Mouse (Mus musculus): ENCODE results near the gene Magi1. TPM values are rescaled to one million over a fixed set of nuclear protein-coding genes. Genes with fewer than 3 reads are reported as not detected.
A peak's percentile ranks its signal among the peaks of the same experiment; 100 is the strongest.

Magi1 gene
- polyA plus RNA-seq, 1 experiment from 2014 or later, result 11.7 TPM

DNA sequence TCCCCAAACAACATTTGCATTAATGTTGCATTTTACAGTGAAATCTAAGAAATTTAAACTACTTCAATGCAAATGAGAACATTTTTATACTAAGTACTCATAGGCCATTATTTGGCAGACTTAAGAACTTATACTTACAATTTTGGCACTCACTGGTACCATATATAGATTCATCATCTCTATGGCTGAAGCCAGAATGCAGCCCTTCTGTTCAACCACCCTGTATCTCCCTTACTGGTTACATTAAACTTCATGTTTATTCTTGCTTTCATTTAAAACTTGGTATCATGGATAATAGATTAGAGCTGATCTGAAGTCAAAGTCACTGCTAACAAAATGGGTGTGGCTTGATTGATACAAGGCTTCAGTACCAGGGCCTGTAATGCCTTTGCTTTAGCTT lies 171.9 kb downstream of the Magi1 start:
- Histone ChIP-seq H3K27me3 (replicated peaks; ENCODE audit: control insufficient read depth, insufficient read depth, low read length) (no peaks in the 10 kb centered on the region), H3K4me3 (ENCODE audit: low read depth, low read length) (no peak overlapping the region), H3K4me1 (replicated peaks; ENCODE audit: control insufficient read depth, insufficient read depth, low read length) (peaks cover 3% of the 10 kb centered on the region; the same call in 1 of the 2 replicates), H3K36me3 (ENCODE audit: control insufficient read depth, insufficient read depth, low read length) (no peaks in the 10 kb centered on the region), H3K4me2 (ENCODE audit: low read length) (no peak overlapping the region), H3K9ac (ENCODE audit: low read length) (no peak overlapping the region), H3K27ac (ENCODE audit: low read depth) (no peak overlapping the region), H3K9me3 (ENCODE audit: control insufficient read depth, low read length) (no peaks in the 10 kb centered on the region)
- DNase-seq (ENCODE audit: low spot score) (no peak), ATAC-seq (replicated peaks; ENCODE audit: low FRiP score, low TSS enrichment, low read depth) (no peak)

DNA sequence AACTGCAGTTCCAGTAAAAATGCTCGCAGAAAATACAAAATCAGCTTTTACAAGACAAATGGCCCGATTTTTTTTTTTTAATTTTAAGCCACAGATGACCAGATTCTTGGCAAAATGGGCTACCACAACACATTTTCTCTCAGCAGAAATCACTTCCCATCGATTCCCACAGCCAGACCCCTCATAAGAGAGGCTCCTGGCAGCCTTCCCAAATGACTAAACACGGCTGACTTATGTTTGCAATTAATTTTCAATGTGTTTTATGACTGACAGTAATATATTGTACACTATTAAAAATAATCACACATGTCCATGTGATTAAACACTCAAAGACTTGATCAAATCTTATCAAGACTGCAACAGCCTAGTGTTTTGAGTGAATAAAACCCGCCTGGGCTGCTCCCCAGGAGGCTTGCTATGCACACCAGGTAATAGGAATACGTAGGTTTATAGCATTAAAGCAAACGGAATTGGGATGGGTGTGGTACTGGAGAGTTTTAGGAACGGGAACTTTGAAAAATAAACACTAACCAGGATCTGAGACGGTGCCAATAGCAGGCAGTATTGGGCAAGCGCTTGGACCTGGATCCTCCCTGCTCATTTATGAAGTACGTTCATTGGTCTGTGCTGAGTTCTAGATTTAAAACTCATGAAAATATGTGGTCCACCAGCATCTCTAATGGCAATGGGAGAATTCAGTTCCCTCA lies 176.2 kb downstream of the Magi1 start:
- no peak overlapping the region for H3K27ac ChIP-seq (ENCODE audit: low read depth)
- ATAC-seq (replicated peaks; ENCODE audit: low FRiP score, low TSS enrichment, low read depth) (no peak), DNase-seq (ENCODE audit: low spot score) (no peak)
- H3K4me2 ChIP-seq (ENCODE audit: low read length), result no peak overlapping the region
- H3K9ac ChIP-seq (ENCODE audit: low read length), result no peak overlapping the region
- H3K36me3 ChIP-seq (ENCODE audit: control insufficient read depth, insufficient read depth, low read length), result no peaks in the 10 kb centered on the region
- no peaks in the 10 kb centered on the region for H3K27me3 ChIP-seq (replicated peaks; ENCODE audit: control insufficient read depth, insufficient read depth, low read length)
- peaks cover 8% of the 10 kb centered on the region for H3K4me1 ChIP-seq (replicated peaks; ENCODE audit: control insufficient read depth, insufficient read depth, low read length)
- H3K4me3 ChIP-seq (ENCODE audit: low read depth, low read length), result no peak overlapping the region
- no peaks in the 10 kb centered on the region for H3K9me3 ChIP-seq (ENCODE audit: control insufficient read depth, low read length)
- 42% methylated on average over 11 of the region's 11 CpGs for WGBS

DNA sequence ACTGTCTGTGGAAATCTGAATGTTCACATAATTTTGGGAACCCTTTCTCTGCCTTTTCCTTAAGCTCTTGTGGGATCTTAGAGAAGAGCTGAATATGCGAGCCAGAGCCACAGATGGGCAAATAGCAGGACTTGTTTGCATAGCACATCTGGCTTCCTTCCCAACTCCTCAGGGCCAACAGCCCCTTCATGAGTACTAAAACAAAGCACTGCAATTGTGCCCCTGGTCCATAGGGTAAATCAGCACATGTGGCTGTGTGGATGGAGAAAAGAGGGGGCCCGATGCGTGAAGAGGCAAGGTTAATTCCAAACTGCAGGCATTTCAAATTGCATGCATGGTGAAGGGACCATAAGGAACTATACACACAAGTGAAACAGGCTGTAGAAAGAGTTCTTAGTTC lies 180.1 kb downstream of the Magi1 start:
- Histone ChIP-seq H3K27me3 (replicated peaks; ENCODE audit: control insufficient read depth, insufficient read depth, low read length) (no peaks in the 10 kb centered on the region), H3K9ac (ENCODE audit: low read length) (no peak overlapping the region), H3K9me3 (ENCODE audit: control insufficient read depth, low read length) (no peaks in the 10 kb centered on the region), H3K4me2 (ENCODE audit: low read length) (no peak overlapping the region; the same call in 1 of the 2 replicates), H3K4me3 (ENCODE audit: low read depth, low read length) (no peak overlapping the region), H3K4me1 (replicated peaks; ENCODE audit: control insufficient read depth, insufficient read depth, low read length) (peaks cover 18% of the 10 kb centered on the region), H3K36me3 (ENCODE audit: control insufficient read depth, insufficient read depth, low read length) (no peaks in the 10 kb centered on the region), H3K27ac (ENCODE audit: low read depth) (no peak overlapping the region)
- 58% methylated on average over 3 of the region's 3 CpGs for WGBS
- ATAC-seq (replicated peaks; ENCODE audit: low FRiP score, low TSS enrichment, low read depth), result no peak
- DNase-seq (ENCODE audit: low spot score), result no peak

DNA sequence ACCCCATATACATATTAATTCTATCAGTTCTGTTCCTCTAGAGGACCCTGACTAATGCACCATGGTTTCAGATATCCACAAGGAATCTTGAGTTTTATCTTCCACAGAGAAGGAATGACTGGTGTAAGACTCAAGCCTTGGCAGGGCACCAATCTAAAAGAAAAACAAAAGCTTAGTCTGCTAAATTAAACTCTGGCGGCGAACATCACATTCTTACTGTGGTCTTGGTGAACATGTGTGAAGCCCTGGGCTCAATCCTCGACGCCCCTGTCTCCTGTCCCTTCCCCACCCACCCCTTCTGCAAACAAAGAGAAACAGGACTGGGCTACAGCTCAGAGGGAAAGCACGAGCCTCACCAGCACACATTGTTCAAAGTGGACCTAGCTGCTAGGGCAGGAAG lies 182.5 kb downstream of the Magi1 start:
- ATAC-seq (replicated peaks; ENCODE audit: low FRiP score, low TSS enrichment, low read depth) (no peak), DNase-seq (ENCODE audit: low spot score) (no peak)
- Histone ChIP-seq H3K4me3 (ENCODE audit: low read depth, low read length) (no peak overlapping the region), H3K27ac (ENCODE audit: low read depth) (no peak overlapping the region), H3K9me3 (ENCODE audit: control insufficient read depth, low read length) (no peaks in the 10 kb centered on the region), H3K9ac (ENCODE audit: low read length) (no peak overlapping the region), H3K4me2 (ENCODE audit: low read length) (no peak overlapping the region), H3K4me1 (replicated peaks; ENCODE audit: control insufficient read depth, insufficient read depth, low read length) (peaks cover 22% of the 10 kb centered on the region), H3K36me3 (ENCODE audit: control insufficient read depth, insufficient read depth, low read length) (no peaks in the 10 kb centered on the region), H3K27me3 (replicated peaks; ENCODE audit: control insufficient read depth, insufficient read depth, low read length) (no peaks in the 10 kb centered on the region)
- WGBS, result 43% methylated on average over 5 of the region's 5 CpGs

DNA sequence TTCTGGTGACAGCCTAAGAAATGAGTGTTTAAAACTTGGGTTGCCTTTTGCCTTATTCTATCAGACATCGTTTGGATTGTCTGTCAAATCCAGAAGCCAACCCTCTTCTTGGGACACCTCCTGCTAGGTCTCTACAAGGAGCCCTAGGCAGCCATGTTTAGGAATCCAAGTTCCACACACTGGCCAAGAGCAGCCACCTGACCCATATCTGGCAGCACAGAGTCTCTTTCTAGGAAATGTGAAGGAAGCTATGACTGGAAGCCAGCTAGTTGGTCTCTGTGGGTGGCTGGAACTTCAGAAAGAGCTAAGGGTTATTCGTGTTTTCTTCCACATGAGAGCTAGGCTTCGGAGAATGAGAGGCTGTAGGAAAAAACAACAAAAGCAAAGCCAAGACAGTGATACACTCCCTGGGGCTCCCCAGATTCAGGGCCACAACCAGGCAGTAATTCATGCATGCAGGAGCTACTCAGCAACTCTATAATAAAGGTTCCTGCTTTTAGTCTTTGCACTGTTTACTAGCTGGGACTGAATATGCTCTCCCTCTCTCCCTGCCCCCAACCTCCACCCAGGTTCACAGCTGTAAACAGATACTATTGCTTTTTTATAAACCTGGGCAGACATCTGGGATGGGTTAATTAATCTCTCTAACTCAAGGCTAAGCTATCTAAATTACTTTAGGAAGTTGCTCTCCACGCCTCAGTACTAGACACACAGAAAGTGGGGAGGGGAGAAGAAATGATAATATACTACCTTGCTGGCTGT lies 188.6 kb downstream of the Magi1 start:
- peaks cover 20% of the 10 kb centered on the region for H3K4me1 ChIP-seq (replicated peaks; ENCODE audit: control insufficient read depth, insufficient read depth, low read length)
- WGBS, result 44% methylated on average over 4 of the region's 4 CpGs
- H3K4me2 ChIP-seq (ENCODE audit: low read length), result no peak overlapping the region
- H3K36me3 ChIP-seq (ENCODE audit: control insufficient read depth, insufficient read depth, low read length), result no peaks in the 10 kb centered on the region
- H3K9me3 ChIP-seq (ENCODE audit: control insufficient read depth, low read length), result no peaks in the 10 kb centered on the region
- no peak overlapping the region for H3K27ac ChIP-seq (ENCODE audit: low read depth)
- no peak overlapping the region for H3K9ac ChIP-seq (ENCODE audit: low read length)
- DNase-seq (ENCODE audit: low spot score) (no peak), ATAC-seq (replicated peaks; ENCODE audit: low FRiP score, low TSS enrichment, low read depth) (no peak)
- no peak overlapping the region for H3K4me3 ChIP-seq (ENCODE audit: low read depth, low read length)
- H3K27me3 ChIP-seq (replicated peaks; ENCODE audit: control insufficient read depth, insufficient read depth, low read length), result no peaks in the 10 kb centered on the region

DNA sequence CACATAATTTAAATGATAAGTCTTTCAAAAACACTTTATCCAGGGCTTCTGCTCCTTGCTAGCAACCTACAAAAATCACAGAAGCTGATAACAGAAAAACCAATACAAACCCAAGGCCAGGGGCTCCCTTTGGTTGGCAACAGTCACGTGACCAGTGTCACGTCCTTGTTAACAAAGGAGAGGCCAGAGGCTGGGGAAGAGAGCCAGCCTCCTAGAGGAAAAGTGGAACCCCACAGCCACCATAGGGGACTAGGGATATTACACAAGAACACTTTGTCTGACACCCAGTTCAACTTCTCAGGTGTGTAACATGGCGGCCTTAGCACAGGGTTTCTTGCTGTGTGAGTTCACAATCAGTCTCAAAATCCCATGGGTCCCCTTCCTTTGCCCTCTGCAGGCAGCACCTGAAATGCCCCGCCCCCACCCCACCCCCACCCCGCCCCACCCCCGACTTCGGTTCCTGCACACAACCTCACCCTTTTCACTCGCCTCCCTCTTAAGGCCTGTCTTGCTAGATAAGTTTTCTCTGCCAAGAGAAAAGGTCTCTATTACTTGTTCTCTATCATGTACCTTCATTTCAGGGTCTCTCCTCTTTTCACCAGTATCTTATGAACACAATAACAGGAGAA lies 190.6 kb downstream of the Magi1 start:
- Histone ChIP-seq H3K4me3 (ENCODE audit: low read depth, low read length) (no peak overlapping the region), H3K36me3 (ENCODE audit: control insufficient read depth, insufficient read depth, low read length) (no peaks in the 10 kb centered on the region), H3K9ac (ENCODE audit: low read length) (no peak overlapping the region), H3K9me3 (ENCODE audit: control insufficient read depth, low read length) (no peaks in the 10 kb centered on the region), H3K4me1 (replicated peaks; ENCODE audit: control insufficient read depth, insufficient read depth, low read length) (peaks cover 20% of the 10 kb centered on the region), H3K4me2 (ENCODE audit: low read length) (no peak overlapping the region), H3K27ac (ENCODE audit: low read depth) (0 out of 2 replicates have a peak overlapping the region, but pooled peaks have one; percentile 19), H3K27me3 (replicated peaks; ENCODE audit: control insufficient read depth, insufficient read depth, low read length) (no peaks in the 10 kb centered on the region)
- ATAC-seq (replicated peaks; ENCODE audit: low FRiP score, low TSS enrichment, low read depth) (no peak), DNase-seq (ENCODE audit: low spot score) (no peak)
- 49% methylated on average over 7 of the region's 8 CpGs for WGBS

DNA sequence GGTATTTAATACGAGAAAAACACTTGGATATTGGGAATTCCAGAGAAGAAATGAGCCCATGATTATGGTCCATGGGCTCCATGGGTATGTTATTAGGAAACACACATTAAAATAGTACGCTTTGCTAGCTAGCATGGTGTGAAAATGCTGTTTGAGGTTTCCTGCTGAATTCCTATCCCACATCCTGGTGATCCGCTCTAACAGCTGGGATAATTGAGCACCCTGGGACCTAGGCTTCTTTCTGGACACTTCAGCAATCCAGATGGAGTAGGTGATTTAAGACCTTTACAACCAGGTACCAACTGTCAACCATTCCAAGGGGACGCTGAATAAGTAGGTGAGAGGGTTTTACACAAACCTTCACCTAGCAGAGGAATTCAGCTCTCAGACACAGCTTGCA lies 191.2 kb downstream of the Magi1 start:
- no peaks in the 10 kb centered on the region for H3K27me3 ChIP-seq (replicated peaks; ENCODE audit: control insufficient read depth, insufficient read depth, low read length)
- H3K9ac ChIP-seq (ENCODE audit: low read length), result no peak overlapping the region
- H3K4me1 ChIP-seq (replicated peaks; ENCODE audit: control insufficient read depth, insufficient read depth, low read length), result peaks cover 20% of the 10 kb centered on the region
- no peak for ATAC-seq (replicated peaks; ENCODE audit: low FRiP score, low TSS enrichment, low read depth)
- no peak overlapping the region for H3K4me3 ChIP-seq (ENCODE audit: low read depth, low read length)
- no peak overlapping the region for H3K27ac ChIP-seq (ENCODE audit: low read depth)
- H3K9me3 ChIP-seq (ENCODE audit: control insufficient read depth, low read length), result no peaks in the 10 kb centered on the region
- WGBS, result 84% methylated on average over 4 of the region's 4 CpGs
- no peaks in the 10 kb centered on the region for H3K36me3 ChIP-seq (ENCODE audit: control insufficient read depth, insufficient read depth, low read length)
- H3K4me2 ChIP-seq (ENCODE audit: low read length), result no peak overlapping the region
- no peak for DNase-seq (ENCODE audit: low spot score)

DNA sequence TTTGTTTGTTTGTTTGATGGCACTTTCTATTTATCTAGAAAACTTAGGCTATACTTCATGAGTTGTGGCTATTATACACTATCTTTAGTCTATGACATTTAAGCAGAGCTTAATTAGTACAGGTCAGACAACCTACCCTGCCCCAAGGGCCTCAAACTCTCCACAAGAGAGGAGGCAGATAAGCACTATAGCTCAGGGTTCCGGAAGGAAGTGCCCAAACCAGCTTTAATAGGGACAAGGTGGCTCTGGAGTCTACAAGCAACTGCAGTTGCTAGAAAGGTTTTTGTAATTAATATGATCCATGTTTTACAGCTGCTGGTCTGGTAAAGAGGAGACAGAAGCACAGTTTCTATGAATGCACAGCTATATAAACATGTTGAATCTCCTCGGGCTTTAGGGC lies 196.9 kb downstream of the Magi1 start:
- peaks cover 8% of the 10 kb centered on the region; the same call in 1 of the 2 replicates for H3K4me1 ChIP-seq (replicated peaks; ENCODE audit: control insufficient read depth, insufficient read depth, low read length)
- no peak for DNase-seq (ENCODE audit: low spot score)
- no peaks in the 10 kb centered on the region for H3K36me3 ChIP-seq (ENCODE audit: control insufficient read depth, insufficient read depth, low read length)
- WGBS, result 45% methylated on average over 2 of the region's 2 CpGs
- no peak overlapping the region for H3K4me3 ChIP-seq (ENCODE audit: low read depth, low read length)
- no peaks in the 10 kb centered on the region for H3K9me3 ChIP-seq (ENCODE audit: control insufficient read depth, low read length)
- H3K27ac ChIP-seq (ENCODE audit: low read depth), result no peak overlapping the region
- H3K9ac ChIP-seq (ENCODE audit: low read length), result no peak overlapping the region
- no peak for ATAC-seq (replicated peaks; ENCODE audit: low FRiP score, low TSS enrichment, low read depth)
- H3K4me2 ChIP-seq (ENCODE audit: low read length), result no peak overlapping the region
- no peaks in the 10 kb centered on the region for H3K27me3 ChIP-seq (replicated peaks; ENCODE audit: control insufficient read depth, insufficient read depth, low read length)
